In the genomic region with DNA sequence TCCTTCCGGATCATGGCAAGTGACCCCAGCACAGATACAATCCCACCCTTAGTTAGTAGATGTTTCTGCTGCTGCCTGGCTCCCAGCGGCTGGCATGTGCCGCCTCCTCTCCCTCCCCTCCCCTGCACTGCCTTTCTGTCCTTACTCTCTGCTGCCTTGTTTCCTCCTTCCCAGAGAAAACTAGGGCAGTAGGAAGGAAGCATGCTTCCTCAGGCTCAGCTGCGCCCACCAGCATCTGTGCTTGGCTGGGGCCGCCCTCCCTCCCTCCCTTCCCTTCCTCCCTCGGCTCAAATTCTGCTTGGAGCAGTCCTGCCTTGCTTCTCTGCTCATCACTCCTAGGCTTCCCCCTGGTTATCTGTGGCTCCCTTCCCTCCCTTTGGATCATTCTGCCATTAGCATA, we compare ENCODE assay signal across 8 mouse cellular contexts. TPM values are rescaled to one million over a fixed set of nuclear protein-coding genes. Genes with fewer than 3 reads are reported as not detected.
A peak's percentile ranks its signal among the peaks of the same experiment; 100 is the strongest.
DNase-seq lines count a peak whose midpoint lies in the region; ATAC-seq and TF ChIP-seq lines count a peak whose summit lies in the region.

No protein-coding gene starts in this region.

- no peak for TF ChIP-seq EP300 in liver, postnatal 0 days (IDR thresholded peaks at IDR 0.05; ENCODE audit: low read depth)

- H3K27ac ChIP-seq in forebrain, postnatal 0 days (ENCODE audit: low read depth, low read length): peak overlapping the region; percentile 70
- no peak overlapping the region for H3K27ac ChIP-seq in forebrain, embryonic 10.5 days
- no peak overlapping the region for H3K27ac ChIP-seq in heart, embryonic 14.5 days (replicated peaks in 1 of 2; ENCODE audit: control insufficient read depth in 1 of 2, insufficient read depth in 1 of 2, low read depth in 2 of 2, low read length in 2 of 2)
- H3K27ac ChIP-seq in liver, postnatal 0 days (ENCODE audit: low read depth): no peak overlapping the region
- H3K27ac ChIP-seq in liver, embryonic 12.5 days: no peak overlapping the region

- no peaks in the 10 kb centered on the region for H3K9me3 ChIP-seq in forebrain, postnatal 0 days (ENCODE audit: low read length)
- no peaks in the 10 kb centered on the region for H3K9me3 ChIP-seq in forebrain, embryonic 10.5 days
- no peaks in the 10 kb centered on the region for H3K9me3 ChIP-seq in heart, embryonic 14.5 days (ENCODE audit: control insufficient read depth, low read length)
- no peaks in the 10 kb centered on the region for H3K9me3 ChIP-seq in liver, postnatal 0 days (ENCODE audit: low read length)
- H3K9me3 ChIP-seq in liver, embryonic 12.5 days (replicated peaks): no peaks in the 10 kb centered on the region

- ATAC-seq in forebrain, postnatal 0 days: peak; percentile 66
- no peak for ATAC-seq in heart, embryonic 14.5 days (ENCODE audit: insufficient number of reproducible peaks, insufficient read depth, low FRiP score, low read depth)
- ATAC-seq in liver, postnatal 0 days: no peak
- ATAC-seq in liver, embryonic 12.5 days: no peak

- no peak overlapping the region for H3K4me2 ChIP-seq in forebrain, postnatal 0 days (ENCODE audit: low read depth)
- H3K4me2 ChIP-seq in heart, embryonic 14.5 days (ENCODE audit: low read length): peak overlapping the region; percentile 23; the same call in 1 of the 2 replicates
- no peak overlapping the region for H3K4me2 ChIP-seq in liver, postnatal 0 days (ENCODE audit: low read depth, low read length)
- no peak overlapping the region for H3K4me2 ChIP-seq in liver, embryonic 12.5 days

- H3K9ac ChIP-seq in forebrain, postnatal 0 days: peak overlapping the region; percentile 25; the same call in 1 of the 2 replicates
- H3K9ac ChIP-seq in heart, embryonic 14.5 days (ENCODE audit: low read length): no peak overlapping the region
- no peak overlapping the region for H3K9ac ChIP-seq in liver, postnatal 0 days (replicated peaks)
- no peak overlapping the region for H3K9ac ChIP-seq in liver, embryonic 12.5 days

- peak; percentile 65 for DNase-seq in forebrain, postnatal 0 days
- DNase-seq in forebrain, embryonic 10.5 days (ENCODE audit: extremely low spot score, low spot score): no peak
- peak; percentile 94 for DNase-seq in brain, adult 2 months (ENCODE audit: low read depth, low spot score)
- DNase-seq in left cerebral cortex, postnatal 25 days (ENCODE audit: low spot score in 2 of 2): peak; percentile 60 to 91
- no peak for DNase-seq in liver, postnatal 0 days
- DNase-seq in gastrocnemius, adult 8-10 months (ENCODE audit: low spot score in 2 of 2): no peak

- TF ChIP-seq CTCF in forebrain, postnatal 0 days (IDR thresholded peaks at IDR 0.05; ENCODE audit: low read depth): no peak
- no peak for TF ChIP-seq CTCF in liver, postnatal 0 days (IDR thresholded peaks at IDR 0.05; ENCODE audit: low read depth)

- no peak overlapping the region for H3K4me3 ChIP-seq in forebrain, postnatal 0 days (ENCODE audit: low read depth, low read length)
- no peak overlapping the region for H3K4me3 ChIP-seq in forebrain, embryonic 10.5 days
- H3K4me3 ChIP-seq in heart, embryonic 14.5 days (ENCODE audit: control insufficient read depth in 1 of 2, insufficient read depth in 1 of 2, low read depth in 1 of 2, low read length in 2 of 2): no peak overlapping the region
- no peak overlapping the region for H3K4me3 ChIP-seq in liver, postnatal 0 days (ENCODE audit: low read depth, low read length)
- no peak overlapping the region for H3K4me3 ChIP-seq in liver, embryonic 12.5 days

- H3K4me1 ChIP-seq in forebrain, postnatal 0 days (ENCODE audit: insufficient read depth): peaks cover 21% of the 10 kb centered on the region
- H3K4me1 ChIP-seq in forebrain, embryonic 10.5 days: peaks cover 18% of the 10 kb centered on the region
- H3K4me1 ChIP-seq in heart, embryonic 14.5 days (ENCODE audit: control insufficient read depth in 2 of 2, insufficient read depth in 2 of 2, low read length in 2 of 2): peaks cover 0 to 3% of the 10 kb centered on the region in 2 experiments; a peak in 3 of 4 replicates
- no peaks in the 10 kb centered on the region for H3K4me1 ChIP-seq in liver, postnatal 0 days (ENCODE audit: insufficient read depth)
- H3K4me1 ChIP-seq in liver, embryonic 12.5 days: no peaks in the 10 kb centered on the region

- WGBS in forebrain, postnatal 0 days: 22% methylated on average over 6 of the region's 6 CpGs
- WGBS in forebrain, embryonic 10.5 days: 37% methylated on average over 6 of the region's 6 CpGs
- 10% methylated on average over 6 of the region's 6 CpGs for WGBS in heart, embryonic 14.5 days
- WGBS in liver, postnatal 0 days (ENCODE audit: insufficient replicate concordance): 30% methylated on average over 6 of the region's 6 CpGs
- WGBS in liver, embryonic 12.5 days (ENCODE audit: insufficient replicate concordance): 17% methylated on average over 5 of the region's 6 CpGs

- H3K36me3 ChIP-seq in forebrain, postnatal 0 days (ENCODE audit: insufficient read depth): no peaks in the 10 kb centered on the region
- H3K36me3 ChIP-seq in forebrain, embryonic 10.5 days (replicated peaks): no peaks in the 10 kb centered on the region
- no peaks in the 10 kb centered on the region for H3K36me3 ChIP-seq in heart, embryonic 14.5 days (ENCODE audit: control insufficient read depth, insufficient read depth, low read length)
- no peaks in the 10 kb centered on the region for H3K36me3 ChIP-seq in liver, postnatal 0 days (replicated peaks; ENCODE audit: insufficient read depth, low read length)
- no peaks in the 10 kb centered on the region for H3K36me3 ChIP-seq in liver, embryonic 12.5 days

- H3K27me3 ChIP-seq in forebrain, postnatal 0 days (ENCODE audit: insufficient read depth, low read length): peaks cover 8% of the 10 kb centered on the region; the same call in 1 of the 2 replicates
- peaks cover 66% of the 10 kb centered on the region for H3K27me3 ChIP-seq in forebrain, embryonic 10.5 days (ENCODE audit: poor library complexity, severe bottlenecking)
- H3K27me3 ChIP-seq in heart, embryonic 14.5 days (ENCODE audit: control insufficient read depth, insufficient read depth, low read length): peaks cover 21% of the 10 kb centered on the region
- 0 out of 2 replicates have a peak, but pooled peaks cover 2% of the 10 kb centered on the region for H3K27me3 ChIP-seq in liver, postnatal 0 days (ENCODE audit: insufficient read depth, low read length)
- peaks cover 73% of the 10 kb centered on the region for H3K27me3 ChIP-seq in liver, embryonic 12.5 days (replicated peaks)

- intact Hi-C loops in left cerebral cortex, postnatal 25 days (cut with DNase I): loop anchor here (1.0 kb wide), 1 partner anchor 18 kb away; a partner anchor contains a TSS

RNA-seq across cellular contexts. Expression of a gene that starts 18.4 kb away (rescaled TPM):
- total RNA-seq in forebrain, postnatal 0 days (2014; rRNA removed): 11.9 and 14.7 TPM in 2 replicates
- polyA plus RNA-seq in forebrain, postnatal 0 days (2015; fragmentation: Nextera tagmentation; extraction: Ambion mirVana): 18.9 and 22.6 TPM in 2 replicates
- polyA plus RNA-seq in forebrain, embryonic 10.5 days (2016; fragmentation: Nextera tagmentation; extraction: Ambion mirVana): not detected in 2 replicates
- not detected in 2 replicates for polyA plus RNA-seq in heart, embryonic 14.5 days (2014; fragmentation: Nextera tagmentation; extraction: Ambion mirVana)
- 10 to 100 TPM; 27.8 to 34.8 TPM for total RNA-seq in left cerebral cortex, postnatal 25 days (2021)
- polyA plus RNA-seq in liver, postnatal 0 days (2015; fragmentation: Nextera tagmentation; extraction: Ambion mirVana): not detected in 2 replicates
- not detected for total RNA-seq in gastrocnemius, adult 8-10 months (2022)
- polyA plus RNA-seq in liver, embryonic 12.5 days (2016; fragmentation: Nextera tagmentation; extraction: Ambion mirVana): not detected in 2 replicates

RNA-seq across cellular contexts. Expression of a gene that starts 19.7 kb away (rescaled TPM):
- 30.1 and 32.4 TPM in 2 replicates for total RNA-seq in forebrain, postnatal 0 days (2014; rRNA removed)
- polyA plus RNA-seq in forebrain, postnatal 0 days (2015; fragmentation: Nextera tagmentation; extraction: Ambion mirVana): 13.5 and 19.4 TPM in 2 replicates
- 21.2 and 22.7 TPM in 2 replicates for polyA plus RNA-seq in forebrain, embryonic 10.5 days (2016; fragmentation: Nextera tagmentation; extraction: Ambion mirVana)
- polyA plus RNA-seq in heart, embryonic 14.5 days (2014; fragmentation: Nextera tagmentation; extraction: Ambion mirVana): 17.1 and 19.2 TPM in 2 replicates
- total RNA-seq in left cerebral cortex, postnatal 25 days (2021): 10 to 100 TPM; 61.8 to 61.9 TPM
- 17.5 and 20.0 TPM in 2 replicates for polyA plus RNA-seq in liver, postnatal 0 days (2015; fragmentation: Nextera tagmentation; extraction: Ambion mirVana)
- total RNA-seq in gastrocnemius, adult 8-10 months (2022): 10 to 100 TPM; 39.7 to 47.7 (median 43.2) TPM
- 9.4 and 10.2 TPM in 2 replicates for polyA plus RNA-seq in liver, embryonic 12.5 days (2016; fragmentation: Nextera tagmentation; extraction: Ambion mirVana)

RNA-seq across cellular contexts. Expression of a gene that starts 39.4 kb away (rescaled TPM):
- 45.9 and 48.3 TPM in 2 replicates for total RNA-seq in forebrain, postnatal 0 days (2014; rRNA removed)
- 17.1 and 21.4 TPM in 2 replicates for polyA plus RNA-seq in forebrain, postnatal 0 days (2015; fragmentation: Nextera tagmentation; extraction: Ambion mirVana)
- polyA plus RNA-seq in forebrain, embryonic 10.5 days (2016; fragmentation: Nextera tagmentation; extraction: Ambion mirVana): 0.96 and 0.98 TPM in 2 replicates
- 1.1 and 1.4 TPM in 2 replicates for polyA plus RNA-seq in heart, embryonic 14.5 days (2014; fragmentation: Nextera tagmentation; extraction: Ambion mirVana)
- 1,000 to 10,000 TPM; 1,251 to 1,365 TPM for total RNA-seq in left cerebral cortex, postnatal 25 days (2021)
- 5.5 and 6.1 TPM in 2 replicates for polyA plus RNA-seq in liver, postnatal 0 days (2015; fragmentation: Nextera tagmentation; extraction: Ambion mirVana)
- total RNA-seq in gastrocnemius, adult 8-10 months (2022): 1 to 10 TPM; 3.8 to 6.1 (median 5.3) TPM
- 1.3 and 1.4 TPM in 2 replicates for polyA plus RNA-seq in liver, embryonic 12.5 days (2016; fragmentation: Nextera tagmentation; extraction: Ambion mirVana)

RNA-seq across cellular contexts. Expression of a gene that starts 46.9 kb away (rescaled TPM):
- 3.6 TPM in 2 replicates for total RNA-seq in forebrain, postnatal 0 days (2014; rRNA removed)
- polyA plus RNA-seq in forebrain, postnatal 0 days (2015; fragmentation: Nextera tagmentation; extraction: Ambion mirVana): 3.2 and 4.9 TPM in 2 replicates
- polyA plus RNA-seq in forebrain, embryonic 10.5 days (2016; fragmentation: Nextera tagmentation; extraction: Ambion mirVana): 2.1 and 2.5 TPM in 2 replicates
- 11.5 and 14.1 TPM in 2 replicates for polyA plus RNA-seq in heart, embryonic 14.5 days (2014; fragmentation: Nextera tagmentation; extraction: Ambion mirVana)
- 1 to 10 TPM; 1.7 to 2.1 TPM for total RNA-seq in left cerebral cortex, postnatal 25 days (2021)
- 17.7 and 24.2 TPM in 2 replicates for polyA plus RNA-seq in liver, postnatal 0 days (2015; fragmentation: Nextera tagmentation; extraction: Ambion mirVana)
- under 1 TPM in 2 of 4 experiments, not detected in 2; 0.59 to 0.63 TPM for total RNA-seq in gastrocnemius, adult 8-10 months (2022)
- 5.1 and 5.8 TPM in 2 replicates for polyA plus RNA-seq in liver, embryonic 12.5 days (2016; fragmentation: Nextera tagmentation; extraction: Ambion mirVana)

Comparison
In these comparisons a context has a peak if more than half of its experiments do, and no peak if none do; other contexts are left out.
1. DNase-seq: peak in forebrain, postnatal 0 days (single experiment), brain, adult 2 months (single experiment) and left cerebral cortex, postnatal 25 days (2 of 2); none in forebrain, embryonic 10.5 days (single experiment), liver, postnatal 0 days (single experiment) and gastrocnemius, adult 8-10 months (0 of 2).
2. RNA of a gene that starts 18.4 kb away (polyA plus RNA-seq): 18.9 to 22.6 TPM in forebrain, postnatal 0 days; not detected in forebrain, embryonic 10.5 days, not detected in liver, embryonic 12.5 days, not detected in heart, embryonic 14.5 days and not detected in liver, postnatal 0 days; every median in the first group is over 10 times any median in the second.